Mouse (Mus musculus): ENCODE results near the gene Gm49387. TPM values are rescaled to one million over a fixed set of nuclear protein-coding genes. Genes with fewer than 3 reads are reported as not detected.
A peak's percentile ranks its signal among the peaks of the same experiment; 100 is the strongest.

The Gm49387 gene
- total RNA-seq (2014; fragmentation: Nextera tagmentation) (not detected in 2 replicates), total RNA-seq (2017) (not detected in 2 replicates)

GRCm38 (mm10) chr14:31640346-31640889 lies at the start of gene Gm49387:
TSS of gene Gm49387 (minus strand) at chr14:31640878.
- peak; percentile 7; the same call in 1 of the 2 replicates for ATAC-seq (replicated peaks; ENCODE audit: poor library complexity, severe bottlenecking)

GRCm38 (mm10) chr14:31686231-31686630 lies 45.6 kb upstream of the Gm49387 start:
- no peak for ATAC-seq (replicated peaks; ENCODE audit: poor library complexity, severe bottlenecking)

GRCm38 (mm10) chr14:31685680-31686079 lies 45.0 kb upstream of the Gm49387 start:
- peak; percentile 71 for ATAC-seq (replicated peaks; ENCODE audit: poor library complexity, severe bottlenecking)

GRCm38 (mm10) chr14:31684343-31685040 lies 43.8 kb upstream of the Gm49387 start:
- ATAC-seq (replicated peaks; ENCODE audit: poor library complexity, severe bottlenecking): peak; percentile 52

- peak; percentile 81 for ATAC-seq (replicated peaks; ENCODE audit: poor library complexity, severe bottlenecking)
Observed at GRCm38 (mm10) chr14:31683610-31684009, 42.9 kb upstream of the Gm49387 start.

GRCm38 (mm10) chr14:31681931-31682555 lies 41.4 kb upstream of the Gm49387 start:
- ATAC-seq (replicated peaks; ENCODE audit: poor library complexity, severe bottlenecking): no peak

- ATAC-seq (replicated peaks; ENCODE audit: poor library complexity, severe bottlenecking): no peak
Observed at GRCm38 (mm10) chr14:31681291-31681690, 40.6 kb upstream of the Gm49387 start.

- no peak for ATAC-seq (replicated peaks; ENCODE audit: poor library complexity, severe bottlenecking)
Observed at GRCm38 (mm10) chr14:31680656-31681055, 40.0 kb upstream of the Gm49387 start.

- ATAC-seq (replicated peaks; ENCODE audit: poor library complexity, severe bottlenecking): peak; percentile 16
Observed at GRCm38 (mm10) chr14:31671635-31672320, 31.1 kb upstream of the Gm49387 start.

GRCm38 (mm10) chr14:31669642-31670490 lies 29.2 kb upstream of the Gm49387 start:
- peak; percentile 77 for ATAC-seq (replicated peaks; ENCODE audit: poor library complexity, severe bottlenecking)

- ATAC-seq (replicated peaks; ENCODE audit: poor library complexity, severe bottlenecking): peak; percentile 10
Observed at GRCm38 (mm10) chr14:31669161-31669611, 28.5 kb upstream of the Gm49387 start.

- ATAC-seq (replicated peaks; ENCODE audit: poor library complexity, severe bottlenecking): no peak
Observed at GRCm38 (mm10) chr14:31668326-31668725, 27.6 kb upstream of the Gm49387 start.

GRCm38 (mm10) chr14:31667741-31668140 lies 27.1 kb upstream of the Gm49387 start:
- no peak for ATAC-seq (replicated peaks; ENCODE audit: poor library complexity, severe bottlenecking)

- ATAC-seq (replicated peaks; ENCODE audit: poor library complexity, severe bottlenecking): no peak
Observed at GRCm38 (mm10) chr14:31666931-31667705, 26.4 kb upstream of the Gm49387 start.

GRCm38 (mm10) chr14:31665566-31665940 lies 24.9 kb upstream of the Gm49387 start:
- ATAC-seq (replicated peaks; ENCODE audit: poor library complexity, severe bottlenecking): no peak

GRCm38 (mm10) chr14:31664903-31665565 lies 24.4 kb upstream of the Gm49387 start:
- peak; percentile 51 for ATAC-seq (replicated peaks; ENCODE audit: poor library complexity, severe bottlenecking)

- peak; percentile 2; the same call in 1 of the 2 replicates for ATAC-seq (replicated peaks; ENCODE audit: poor library complexity, severe bottlenecking)
Observed at GRCm38 (mm10) chr14:31664100-31664902, 23.6 kb upstream of the Gm49387 start.

All from granulocyte monocyte progenitor cell, adult 5-6 weeks (primary cell).